Mouse (Mus musculus): ENCODE measurements around the gene Lama2.

Lama2 gene

GRCm38 (mm10) chr10:27384636-27385035 is 234.9 kb downstream of the Lama2 start:
- no peak for DNase-seq (ENCODE audit: extremely low spot score)

- no peak for DNase-seq (ENCODE audit: extremely low spot score)
Measured at GRCm38 (mm10) chr10:27382887-27383609, 236.5 kb downstream of the Lama2 start.

GRCm38 (mm10) chr10:27378286-27378685 is 241.3 kb downstream of the Lama2 start:
- no peak for DNase-seq (ENCODE audit: extremely low spot score)

GRCm38 (mm10) chr10:27344278-27344677 is 275.3 kb downstream of the Lama2 start:
- peak; percentile 1 for DNase-seq (ENCODE audit: extremely low spot score)

- no peak for DNase-seq (ENCODE audit: extremely low spot score)
Measured at GRCm38 (mm10) chr10:27322410-27322990, 297.1 kb downstream of the Lama2 start.

GRCm38 (mm10) chr10:27307444-27307843 is 312.1 kb downstream of the Lama2 start:
- no peak for DNase-seq (ENCODE audit: extremely low spot score)

- no peak for DNase-seq (ENCODE audit: extremely low spot score)
Measured at GRCm38 (mm10) chr10:27305301-27305700, 314.3 kb downstream of the Lama2 start.

- peak; percentile 25 for DNase-seq (ENCODE audit: extremely low spot score)
Measured at GRCm38 (mm10) chr10:27285098-27285860, 334.3 kb downstream of the Lama2 start.

- no peak for DNase-seq (ENCODE audit: extremely low spot score)
Measured at GRCm38 (mm10) chr10:27267432-27267831, 352.1 kb downstream of the Lama2 start.

- no peak for DNase-seq (ENCODE audit: extremely low spot score)
Measured at GRCm38 (mm10) chr10:27265812-27266211, 353.7 kb downstream of the Lama2 start.

- DNase-seq (ENCODE audit: extremely low spot score): no peak
Measured at GRCm38 (mm10) chr10:27264713-27265112, 354.8 kb downstream of the Lama2 start.

GRCm38 (mm10) chr10:27249741-27250140 is 369.8 kb downstream of the Lama2 start:
- DNase-seq (ENCODE audit: extremely low spot score): no peak

GRCm38 (mm10) chr10:27234755-27235154 is 384.8 kb downstream of the Lama2 start:
- DNase-seq (ENCODE audit: extremely low spot score): no peak

- no peak for DNase-seq (ENCODE audit: extremely low spot score)
Measured at GRCm38 (mm10) chr10:27233577-27233976, 386.0 kb downstream of the Lama2 start.

GRCm38 (mm10) chr10:27223815-27224375 is 395.7 kb downstream of the Lama2 start:
- DNase-seq (ENCODE audit: extremely low spot score): no peak

- no peak for DNase-seq (ENCODE audit: extremely low spot score)
Measured at GRCm38 (mm10) chr10:27222639-27223315, 396.8 kb downstream of the Lama2 start.

- no peak for DNase-seq (ENCODE audit: extremely low spot score)
Measured at GRCm38 (mm10) chr10:27219698-27220097, 399.9 kb downstream of the Lama2 start.

GRCm38 (mm10) chr10:27207320-27207719 is 412.2 kb downstream of the Lama2 start:
- DNase-seq (ENCODE audit: extremely low spot score): no peak

- DNase-seq (ENCODE audit: extremely low spot score): no peak
Measured at GRCm38 (mm10) chr10:27198443-27198842, 421.1 kb downstream of the Lama2 start.

GRCm38 (mm10) chr10:27193986-27194908 is 425.3 kb downstream of the Lama2 start:
- no peak for DNase-seq (ENCODE audit: extremely low spot score)

Measured in embryo, embryonic 9.5 days (tissue).